Mouse (Mus musculus): ENCODE data around the gene Wrnip1.

Gene Wrnip1

DNA sequence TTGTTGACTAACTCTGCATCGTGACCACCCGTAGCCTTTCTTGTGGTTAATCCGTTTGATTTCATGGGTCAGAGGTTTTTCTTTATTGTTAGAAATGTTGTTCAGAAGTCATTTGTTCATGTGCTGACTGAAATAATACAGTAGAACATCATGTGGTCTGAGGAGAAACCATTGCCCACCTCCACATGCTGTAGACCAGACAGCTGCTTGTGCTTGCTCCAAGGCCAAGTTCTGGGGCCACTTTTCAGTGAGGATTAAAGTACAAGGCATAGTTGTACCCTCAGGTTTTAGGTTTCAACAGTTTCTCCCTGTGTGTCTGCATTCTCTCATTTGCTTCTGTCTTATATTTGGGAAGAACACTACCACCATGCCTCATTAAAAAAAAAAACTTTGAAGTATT is 5.8 kb downstream of the Wrnip1 start:
- no peak for DNase-seq (ENCODE audit: low spot score in 2 of 2)

- DNase-seq (ENCODE audit: low spot score in 2 of 2) = no peak
Measured at GRCm38 (mm10) chr13:32819241-32819640, 17.4 kb downstream of the Wrnip1 start.

DNA sequence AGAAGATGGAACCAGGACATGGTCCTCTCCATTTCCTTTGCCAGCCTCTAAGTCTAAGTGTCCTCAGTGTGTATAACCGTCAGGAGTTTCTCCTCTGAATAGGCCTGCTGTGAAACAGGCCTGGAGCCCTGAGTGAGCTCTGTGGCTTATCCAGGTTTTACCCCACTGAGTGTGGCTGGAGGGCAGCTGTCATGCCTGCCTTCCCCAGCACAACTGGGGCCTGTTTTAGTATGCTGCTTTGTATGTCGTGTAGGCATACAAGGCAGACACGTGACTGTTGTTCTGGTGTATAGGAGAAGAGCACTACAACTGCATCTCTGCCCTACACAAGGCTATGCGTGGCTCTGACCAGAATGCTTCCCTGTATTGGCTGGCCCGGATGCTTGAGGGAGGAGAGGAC is 18.1 kb downstream of the Wrnip1 start:
- DNase-seq (ENCODE audit: low spot score in 2 of 2) = no peak

- DNase-seq (ENCODE audit: low spot score in 2 of 2) = no peak
Measured at GRCm38 (mm10) chr13:32821671-32822070, 19.8 kb downstream of the Wrnip1 start.

DNA sequence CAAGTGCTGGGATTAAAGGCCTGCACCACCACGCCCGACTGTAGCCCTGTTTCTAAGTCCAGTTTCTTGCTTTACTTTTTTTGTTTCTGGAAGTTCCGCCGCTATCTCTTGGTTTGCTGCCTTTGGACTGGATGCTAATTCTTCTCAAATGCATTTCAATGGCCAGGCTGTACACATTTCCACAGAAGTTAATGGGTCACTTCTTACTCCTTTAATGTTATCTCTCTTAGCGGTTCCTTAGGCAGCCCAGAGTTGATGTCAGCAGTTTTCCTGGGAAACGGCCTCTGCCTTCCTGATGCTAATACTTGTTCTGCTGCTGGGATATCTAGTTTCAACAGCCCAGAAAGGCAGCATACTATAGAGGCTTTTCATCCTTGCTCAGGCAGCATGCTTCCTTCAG is 21.3 kb downstream of the Wrnip1 start:
- DNase-seq (ENCODE audit: low spot score in 2 of 2) = no peak

GRCm38 (mm10) chr13:32824377-32825330 is 22.8 kb downstream of the Wrnip1 start:
- no peak for DNase-seq (ENCODE audit: low spot score in 2 of 2)

- DNase-seq (ENCODE audit: low spot score in 2 of 2) = no peak
Measured at GRCm38 (mm10) chr13:32825546-32825945, 23.7 kb downstream of the Wrnip1 start.

GRCm38 (mm10) chr13:32827111-32827822 is 25.4 kb downstream of the Wrnip1 start:
- DNase-seq (ENCODE audit: low spot score in 2 of 2) = no peak

DNA sequence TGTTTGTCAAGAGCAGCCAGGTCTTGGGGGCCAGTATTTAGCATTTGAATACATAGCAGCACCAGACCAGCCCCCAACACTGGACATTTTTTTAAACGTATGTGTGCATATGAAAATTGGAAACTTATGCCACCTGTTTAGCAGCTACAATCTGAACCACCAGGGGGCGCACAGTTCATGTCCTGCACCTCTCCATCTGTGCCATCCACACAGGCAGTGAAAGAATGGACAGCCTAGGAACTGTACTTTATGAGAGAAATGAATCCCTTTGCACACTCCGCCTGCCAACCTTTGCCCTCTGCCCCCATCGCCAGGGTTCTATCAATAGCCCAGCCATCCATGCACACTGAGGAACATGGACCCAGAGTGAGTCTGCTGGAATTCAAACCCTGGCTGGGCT is 26.1 kb downstream of the Wrnip1 start:
- peak in 1 of 2 experiments; percentile 35 for DNase-seq (ENCODE audit: low spot score in 2 of 2)

GRCm38 (mm10) chr13:32828886-32829285 is 27.0 kb downstream of the Wrnip1 start:
- no peak for DNase-seq (ENCODE audit: low spot score in 2 of 2)

DNA sequence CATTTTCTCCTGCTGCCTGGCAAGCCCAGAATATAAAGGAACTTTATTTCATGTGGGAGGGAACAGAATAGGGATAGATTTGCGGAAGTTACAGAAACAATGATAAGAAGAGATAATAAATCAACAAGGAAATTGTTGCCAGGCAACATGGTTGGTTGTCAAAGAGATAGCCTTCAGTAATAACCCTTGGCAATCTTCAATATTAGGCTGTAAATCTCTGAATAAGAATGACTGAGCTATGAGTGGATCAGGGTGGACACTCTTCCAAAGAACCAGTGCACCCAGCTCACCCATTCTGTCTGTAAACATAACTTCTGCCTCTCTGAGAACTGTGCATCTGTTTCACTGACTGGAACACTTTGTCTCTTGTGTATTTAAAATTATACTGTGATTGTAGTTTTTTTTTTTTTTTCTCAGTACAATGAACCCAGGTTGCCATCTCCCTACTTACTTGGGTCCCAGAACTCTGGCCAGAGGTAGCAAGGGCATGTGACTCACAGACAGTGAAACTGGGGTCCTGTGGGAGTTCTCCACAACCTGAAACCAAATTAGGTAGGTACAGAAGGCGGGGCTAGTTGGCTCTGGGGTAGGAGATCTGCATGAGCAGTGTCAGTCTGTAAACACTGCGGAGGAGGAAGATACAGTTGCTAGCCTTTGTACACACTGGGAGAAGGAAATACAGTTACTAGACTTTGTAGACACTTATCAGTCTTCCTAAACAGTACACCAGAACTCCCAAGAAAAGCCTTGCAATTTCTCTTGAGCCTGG is 29.9 kb downstream of the Wrnip1 start:
- DNase-seq (ENCODE audit: low spot score in 2 of 2) = no peak

GRCm38 (mm10) chr13:32832776-32833175 is 30.9 kb downstream of the Wrnip1 start:
- no peak for DNase-seq (ENCODE audit: low spot score in 2 of 2)

DNA sequence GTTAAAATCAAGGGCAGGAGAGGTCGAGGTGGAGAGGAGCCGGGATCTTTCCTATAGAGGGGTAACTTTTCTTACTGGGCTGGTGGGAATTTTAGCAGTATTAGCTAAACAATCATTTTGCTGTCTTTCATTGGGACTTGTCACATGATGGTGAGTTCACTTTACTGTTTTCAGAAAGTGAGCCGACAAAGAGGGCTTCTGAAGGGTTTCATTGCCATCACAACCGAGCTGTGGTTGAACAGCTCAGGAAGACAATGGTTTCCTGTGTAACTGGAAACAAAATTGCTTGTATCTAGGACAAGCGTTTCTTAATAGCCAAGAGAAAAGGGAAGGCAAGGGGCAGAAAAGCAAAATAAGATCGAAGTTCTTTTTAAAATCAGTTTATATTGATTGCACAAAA is 31.4 kb downstream of the Wrnip1 start:
- DNase-seq (ENCODE audit: low spot score in 2 of 2) = no peak

GRCm38 (mm10) chr13:32834513-32834912 is 32.7 kb downstream of the Wrnip1 start:
- DNase-seq (ENCODE audit: low spot score in 2 of 2) = no peak

GRCm38 (mm10) chr13:32839314-32839713 is 37.5 kb downstream of the Wrnip1 start:
- no peak for DNase-seq (ENCODE audit: low spot score in 2 of 2)

GRCm38 (mm10) chr13:32841349-32841748 is 39.5 kb downstream of the Wrnip1 start:
- no peak for DNase-seq (ENCODE audit: low spot score in 2 of 2)

DNA sequence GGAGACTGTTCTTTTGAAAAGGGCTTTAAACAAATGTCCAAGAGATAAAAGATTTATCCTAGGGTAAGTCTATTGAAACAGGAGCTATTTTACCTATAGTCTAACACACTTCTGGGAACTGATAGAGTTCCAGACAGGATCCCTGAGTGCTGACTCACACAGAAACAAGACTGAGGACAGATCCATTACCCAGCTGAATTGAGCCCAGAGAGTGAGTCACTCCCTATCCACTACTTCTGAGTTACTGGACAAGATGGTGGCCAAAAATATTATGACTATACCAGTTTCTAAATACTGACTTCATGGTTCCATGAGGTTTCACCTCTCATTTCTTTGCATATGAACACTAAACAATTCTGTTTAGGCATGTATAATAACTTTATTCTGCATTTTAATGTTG is 44.4 kb downstream of the Wrnip1 start:
- no peak for DNase-seq (ENCODE audit: low spot score in 2 of 2)

GRCm38 (mm10) chr13:32849092-32849491 is 47.3 kb downstream of the Wrnip1 start:
- DNase-seq (ENCODE audit: low spot score in 2 of 2) = no peak

GRCm38 (mm10) chr13:32849531-32850123 is 47.8 kb downstream of the Wrnip1 start:
- no peak for DNase-seq (ENCODE audit: low spot score in 2 of 2)

GRCm38 (mm10) chr13:32850156-32850555 is 48.3 kb downstream of the Wrnip1 start:
- DNase-seq (ENCODE audit: low spot score in 2 of 2) = no peak

- peak in 1 of 2 experiments; percentile 67 for DNase-seq (ENCODE audit: low spot score in 2 of 2)
Measured at GRCm38 (mm10) chr13:32850668-32851404, 49.0 kb downstream of the Wrnip1 start, which contains the start of gene Serpinb1a. Gene Serpinb1a, minus strand, starts transcription at chr13:32851185.

Data from urinary bladder, adult 18-20 months (tissue).